Mouse (Mus musculus) liver, postnatal 0 days (tissue): ENCODE results near the gene Nadk. TPM values are rescaled to one million over a fixed set of nuclear protein-coding genes. Genes with fewer than 3 reads are reported as not detected.

Experiments used
- ATAC-seq: fragments of 200-750 bp; cut with Nextera tagmentation; 2 replicates; pipeline ENCODE4 v1.8.0; 2017; ENCODE audit warnings: mild to moderate bottlenecking, moderate library complexity
- DNase-seq: peaks from one replicate; pipeline ENCODE4 v3.0.0-alpha.2; 2016
- H3K27ac ChIP-seq: fragments of 300-500 bp; sonication (generic); 2 replicates; pipeline ENCODE4 v1.5.1; 2014; ENCODE audit warnings: antibody characterized with exemption, moderate library complexity, mild to moderate bottlenecking, low read depth
- H3K27me3 ChIP-seq: fragments of 300-500 bp; sonication (generic); 2 replicates; pipeline ENCODE4 v1.6.1; 2014; ENCODE audit warnings: low read length, control low read depth, mixed read lengths; ENCODE audit not compliant: insufficient read depth
- H3K36me3 ChIP-seq: fragments of 300-500 bp; sonication (generic); replicated peaks from 2 replicates; pipeline ENCODE4 v1.6.1; 2014; ENCODE audit warnings: mild to moderate bottlenecking, control low read depth, low read length, moderate library complexity, mixed read lengths; ENCODE audit not compliant: insufficient read depth
- H3K4me1 ChIP-seq: fragments of 300-500 bp; sonication (generic); 2 replicates; pipeline ENCODE4 v1.6.1; 2014; ENCODE audit warnings: antibody characterized with exemption, mild to moderate bottlenecking, control low read depth; ENCODE audit not compliant: insufficient read depth
- H3K4me2 ChIP-seq: fragments of 300-500 bp; sonication (generic); 2 replicates; pipeline ENCODE4 v1.6.1; 2014; ENCODE audit warnings: low read depth, mild to moderate bottlenecking, low read length, moderate library complexity, mixed read lengths
- H3K4me3 ChIP-seq: fragments of 300-500 bp; sonication (generic); 2 replicates; pipeline ENCODE4 v1.5.1; 2014; ENCODE audit warnings: low read depth, low read length
- H3K9ac ChIP-seq: fragments of 300-500 bp; sonication (generic); replicated peaks from 2 replicates; pipeline ENCODE4 v1.6.1; 2014; ENCODE audit warnings: mild to moderate bottlenecking, moderate library complexity
- H3K9me3 ChIP-seq: fragments of 300-500 bp; sonication (generic); 2 replicates; pipeline ENCODE4 v1.6.1; 2016; ENCODE audit warnings: mild to moderate bottlenecking, control low read depth, low read length, mixed read lengths
- CTCF ChIP-seq: sonication (generic); IDR thresholded peaks from 2 replicates; pipeline ENCODE4 v1.5.1; 2016; ENCODE audit warnings: antibody characterized with exemption, low read depth
- EP300 ChIP-seq: IDR thresholded peaks from 2 replicates; pipeline ENCODE4 v1.6.1; 2016; ENCODE audit warnings: antibody characterized with exemption, low read depth, mild to moderate bottlenecking
- WGBS: fragments of 180-500 bp; shearing (Covaris S2); extraction: QIAGEN DNeasy Blood & Tissue Kit; methylation state at CpG from one replicate; pipeline ENCODE4 v1.1.7; 2014; ENCODE audit not compliant: insufficient replicate concordance; 5-methylcytosine and 5-hydroxymethylcytosine counted together
- polyA plus RNA-seq: library from polyadenylated mRNA; unstranded; fragments of >200 nt; fragmentation: Nextera tagmentation; extraction: Ambion mirVana; gene quantifications from 2 replicates; pipeline ENCODE4 v1.2.1, GENCODE M21; 2015

The Nadk gene
- polyA plus RNA-seq, 1 experiment from 2014 or later, result 55.5 TPM

GRCm38 (mm10) chr4:155549993-155550392, 12.2 kb upstream of the Nadk start:
- Histone ChIP-seq H3K4me1 (no peaks in the 10 kb centered on the region; the same call in 1 of the 2 replicates), H3K36me3 (peaks cover 54% of the 10 kb centered on the region), H3K27ac (0 out of 2 replicates have a peak overlapping the region, but pooled peaks have one; percentile 4), H3K9me3 (no peaks in the 10 kb centered on the region), H3K4me3 (no peak overlapping the region), H3K9ac (no peak overlapping the region), H3K4me2 (no peak overlapping the region), H3K27me3 (no peaks in the 10 kb centered on the region)
- TF ChIP-seq EP300, result no peak
- TF ChIP-seq CTCF, result no peak
- DNase-seq, result no peak
- WGBS, result 74% methylated on average over 7 of the region's 7 CpGs
- no peak for ATAC-seq

GRCm38 (mm10) chr4:155550446-155550845, 11.7 kb upstream of the Nadk start:
- ATAC-seq, result no peak
- H3K9ac ChIP-seq, result no peak overlapping the region
- H3K36me3 ChIP-seq, result peaks cover 55% of the 10 kb centered on the region
- DNase-seq, result no peak
- TF ChIP-seq CTCF, result no peak
- TF ChIP-seq EP300, result no peak
- no peaks in the 10 kb centered on the region for H3K9me3 ChIP-seq
- no peak overlapping the region for H3K4me2 ChIP-seq
- no peaks in the 10 kb centered on the region for H3K27me3 ChIP-seq
- 46% methylated on average over 2 of the region's 2 CpGs for WGBS
- H3K4me3 ChIP-seq, result no peak overlapping the region
- H3K27ac ChIP-seq, result 0 out of 2 replicates have a peak overlapping the region, but pooled peaks have one; percentile 4
- no peaks in the 10 kb centered on the region; the same call in 1 of the 2 replicates for H3K4me1 ChIP-seq

GRCm38 (mm10) chr4:155551073-155551472, 11.1 kb upstream of the Nadk start:
- ATAC-seq, result no peak
- Histone ChIP-seq H3K36me3 (peaks cover 57% of the 10 kb centered on the region), H3K4me3 (no peak overlapping the region), H3K4me1 (no peaks in the 10 kb centered on the region; the same call in 1 of the 2 replicates), H3K4me2 (no peak overlapping the region), H3K27ac (peak overlapping the region; percentile 4; the same call in 1 of the 2 replicates), H3K9ac (no peak overlapping the region), H3K9me3 (no peaks in the 10 kb centered on the region), H3K27me3 (no peaks in the 10 kb centered on the region)
- 87% methylated on average over 4 of the region's 4 CpGs for WGBS
- TF ChIP-seq EP300 (no peak), CTCF (no peak)
- DNase-seq, result no peak

- DNase-seq (no peak), ATAC-seq (no peak)
- 86% methylated on average over 6 of the region's 6 CpGs for WGBS
- no peak overlapping the region for H3K4me3 ChIP-seq
- H3K9me3 ChIP-seq, result no peaks in the 10 kb centered on the region
- H3K4me1 ChIP-seq, result no peaks in the 10 kb centered on the region; the same call in 1 of the 2 replicates
- peaks cover 62% of the 10 kb centered on the region for H3K36me3 ChIP-seq
- H3K4me2 ChIP-seq, result no peak overlapping the region
- TF ChIP-seq EP300 (no peak), CTCF (no peak)
- H3K27ac ChIP-seq, result no peak overlapping the region
- H3K27me3 ChIP-seq, result no peaks in the 10 kb centered on the region
- H3K9ac ChIP-seq, result no peak overlapping the region
These were observed 9.2 kb upstream of the Nadk start for GRCm38 (mm10) chr4:155552917-155553532.

- H3K36me3 ChIP-seq, result peaks cover 64% of the 10 kb centered on the region
- H3K4me2 ChIP-seq, result no peak overlapping the region
- peak; percentile 55 for ATAC-seq
- no peak overlapping the region for H3K4me3 ChIP-seq
- H3K4me1 ChIP-seq, result peaks cover 14% of the 10 kb centered on the region
- TF ChIP-seq CTCF (no peak), EP300 (no peak)
- DNase-seq, result no peak
- 43% methylated on average over 4 of the region's 4 CpGs for WGBS
- no peaks in the 10 kb centered on the region for H3K27me3 ChIP-seq
- no peaks in the 10 kb centered on the region for H3K9me3 ChIP-seq
- H3K27ac ChIP-seq, result no peak overlapping the region
- no peak overlapping the region for H3K9ac ChIP-seq
These were observed 7.3 kb upstream of the Nadk start for GRCm38 (mm10) chr4:155554880-155555279.

GRCm38 (mm10) chr4:155555464-155555863, 6.7 kb upstream of the Nadk start:
- no peak for DNase-seq
- Histone ChIP-seq H3K9me3 (no peaks in the 10 kb centered on the region), H3K27ac (no peak overlapping the region), H3K4me3 (no peak overlapping the region), H3K36me3 (peaks cover 67% of the 10 kb centered on the region), H3K9ac (no peak overlapping the region), H3K4me2 (no peak overlapping the region), H3K27me3 (no peaks in the 10 kb centered on the region), H3K4me1 (peaks cover 20% of the 10 kb centered on the region)
- no peak for ATAC-seq
- TF ChIP-seq CTCF (no peak), EP300 (no peak)
- WGBS, result 68% methylated on average over 1 of the region's 1 CpGs
